Mouse (Mus musculus): ENCODE results near the gene Fndc5. TPM values are rescaled to one million over a fixed set of nuclear protein-coding genes. Genes with fewer than 3 reads are reported as not detected.

Fndc5 gene
- polyA plus RNA-seq, 1 experiment from 2014 or later = 2.2 TPM

DNA sequence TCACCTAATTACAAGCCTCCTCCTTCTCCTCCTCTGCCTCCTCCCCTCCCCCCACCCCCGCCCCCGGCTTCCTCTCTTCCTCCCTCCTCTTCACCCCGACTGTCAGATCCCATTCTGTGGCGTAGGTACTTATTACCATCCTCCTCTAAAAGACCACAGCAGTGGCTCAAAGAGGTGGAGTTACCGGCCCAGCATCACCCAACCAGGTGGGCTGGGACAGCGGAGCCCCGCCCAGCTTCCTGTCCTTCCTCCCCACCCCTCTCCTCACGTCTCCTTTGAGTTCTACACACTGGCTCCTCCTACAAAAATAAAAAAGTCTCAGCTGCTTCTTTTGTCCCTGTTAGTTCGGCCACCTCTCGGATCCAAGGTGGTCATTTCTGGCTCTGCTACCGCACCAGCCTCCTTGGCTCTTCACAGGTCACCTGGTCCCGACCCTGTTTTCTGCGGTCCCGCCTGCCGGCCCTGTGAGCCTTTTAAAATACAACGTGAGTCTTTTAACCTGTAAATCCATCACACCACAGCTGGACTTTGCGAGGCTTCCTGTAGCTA is 6.0 kb upstream of the Fndc5 start:
- H3K4me3 ChIP-seq (ENCODE audit: low read length) = peak overlapping the region; percentile 35
- H3K27me3 ChIP-seq (ENCODE audit: control insufficient read depth, insufficient read depth, low read depth, low read length) = peaks cover 10% of the 10 kb centered on the region
- peak overlapping the region; percentile 37 for H3K4me2 ChIP-seq (ENCODE audit: low read depth, low read length)
- no peaks in the 10 kb centered on the region for H3K9me3 ChIP-seq (ENCODE audit: control insufficient read depth, low read length)
- peak overlapping the region; percentile 46 for H3K9ac ChIP-seq (ENCODE audit: low read length)
- WGBS = 4% methylated on average over 17 of the region's 17 CpGs
- H3K4me1 ChIP-seq (replicated peaks; ENCODE audit: control insufficient read depth, insufficient read depth, low read length) = peaks cover 7% of the 10 kb centered on the region
- H3K36me3 ChIP-seq (ENCODE audit: control insufficient read depth, insufficient read depth, low read length) = no peaks in the 10 kb centered on the region
- 0 out of 2 replicates have a peak, but pooled peaks have one; percentile 23 for ATAC-seq (ENCODE audit: low read depth)
- no peak overlapping the region for H3K27ac ChIP-seq (ENCODE audit: low read length)

DNA sequence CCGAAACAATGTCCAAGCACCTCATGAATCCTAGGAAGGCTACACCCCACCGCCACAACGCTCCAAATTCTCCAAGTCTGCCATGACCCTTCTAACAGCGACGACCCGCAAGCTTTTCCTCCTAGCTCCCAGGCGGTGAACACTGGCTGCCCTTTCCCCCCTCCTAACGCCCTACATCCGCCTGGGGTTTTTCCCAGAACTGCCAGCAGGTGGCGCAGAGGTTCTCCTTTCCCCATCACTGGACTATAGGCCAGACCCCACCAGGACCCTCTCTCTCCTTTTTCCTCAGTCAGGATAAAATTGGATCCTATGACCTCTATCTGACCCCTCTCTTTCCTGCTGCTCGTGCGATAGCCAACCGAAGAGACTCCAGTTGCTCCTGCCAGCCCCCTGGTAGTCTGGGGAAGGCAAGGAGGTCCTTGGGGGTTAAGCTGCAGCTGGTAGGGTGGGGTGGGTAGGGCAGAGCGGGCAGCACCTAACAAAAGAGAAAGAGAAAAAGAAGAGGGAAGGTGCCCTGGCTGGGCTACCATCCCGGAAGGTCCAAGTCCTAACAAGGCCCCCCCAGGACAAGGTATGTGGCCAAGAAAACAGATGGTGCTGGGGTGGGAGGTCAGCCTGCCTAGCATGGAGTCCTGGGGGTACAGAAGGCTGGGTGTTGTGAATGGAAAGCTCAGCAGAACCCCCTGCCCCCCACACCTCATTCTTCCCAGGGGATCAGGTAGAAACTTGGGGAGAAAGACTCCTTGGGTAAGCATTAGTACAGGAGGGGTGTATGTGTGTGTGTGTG is 1.8 kb upstream of the Fndc5 start:
- H3K4me2 ChIP-seq (ENCODE audit: low read depth, low read length) = peak overlapping the region; percentile 31; the same call in 1 of the 2 replicates
- H3K27ac ChIP-seq (ENCODE audit: low read length) = no peak overlapping the region
- H3K9ac ChIP-seq (ENCODE audit: low read length) = no peak overlapping the region
- H3K4me1 ChIP-seq (replicated peaks; ENCODE audit: control insufficient read depth, insufficient read depth, low read length) = peaks cover 12% of the 10 kb centered on the region
- peaks cover 34% of the 10 kb centered on the region for H3K27me3 ChIP-seq (ENCODE audit: control insufficient read depth, insufficient read depth, low read depth, low read length)
- ATAC-seq (ENCODE audit: low read depth) = 0 out of 2 replicates have a peak, but pooled peaks have one; percentile 43
- no peaks in the 10 kb centered on the region for H3K36me3 ChIP-seq (ENCODE audit: control insufficient read depth, insufficient read depth, low read length)
- H3K4me3 ChIP-seq (ENCODE audit: low read length) = no peak overlapping the region
- 8% methylated on average over 15 of the region's 15 CpGs for WGBS
- no peaks in the 10 kb centered on the region for H3K9me3 ChIP-seq (ENCODE audit: control insufficient read depth, low read length)

GRCm38 (mm10) chr4:129135637-129136036 is 1.2 kb upstream of the Fndc5 start:
- Histone ChIP-seq H3K9ac (ENCODE audit: low read length) (no peak overlapping the region), H3K27ac (ENCODE audit: low read length) (no peak overlapping the region), H3K36me3 (ENCODE audit: control insufficient read depth, insufficient read depth, low read length) (no peaks in the 10 kb centered on the region), H3K9me3 (ENCODE audit: control insufficient read depth, low read length) (no peaks in the 10 kb centered on the region), H3K27me3 (ENCODE audit: control insufficient read depth, insufficient read depth, low read depth, low read length) (peaks cover 34% of the 10 kb centered on the region), H3K4me2 (ENCODE audit: low read depth, low read length) (no peak overlapping the region), H3K4me1 (replicated peaks; ENCODE audit: control insufficient read depth, insufficient read depth, low read length) (peaks cover 5% of the 10 kb centered on the region), H3K4me3 (ENCODE audit: low read length) (no peak overlapping the region)
- ATAC-seq (ENCODE audit: low read depth) = no peak
- 53% methylated on average over 2 of the region's 2 CpGs for whole genome bisulfite sequencing

- 38% methylated on average over 9 of the region's 9 CpGs for WGBS
- peak overlapping the region; percentile 61 for H3K4me3 ChIP-seq (ENCODE audit: low read length)
- H3K9ac ChIP-seq (ENCODE audit: low read length) = peak overlapping the region; percentile 68
- H3K36me3 ChIP-seq (ENCODE audit: control insufficient read depth, insufficient read depth, low read length) = no peaks in the 10 kb centered on the region
- ATAC-seq (ENCODE audit: low read depth) = no peak
- H3K4me2 ChIP-seq (ENCODE audit: low read depth, low read length) = peak overlapping the region; percentile 97
- no peak overlapping the region for H3K27ac ChIP-seq (ENCODE audit: low read length)
- H3K9me3 ChIP-seq (ENCODE audit: control insufficient read depth, low read length) = no peaks in the 10 kb centered on the region
- peaks cover 34% of the 10 kb centered on the region for H3K27me3 ChIP-seq (ENCODE audit: control insufficient read depth, insufficient read depth, low read depth, low read length)
- peaks cover 5% of the 10 kb centered on the region for H3K4me1 ChIP-seq (replicated peaks; ENCODE audit: control insufficient read depth, insufficient read depth, low read length)
Observed at GRCm38 (mm10) chr4:129136189-129136578, 615 bp upstream of the Fndc5 start.

- H3K9me3 ChIP-seq (ENCODE audit: control insufficient read depth, low read length) = no peaks in the 10 kb centered on the region
- H3K4me1 ChIP-seq (replicated peaks; ENCODE audit: control insufficient read depth, insufficient read depth, low read length) = peaks cover 5% of the 10 kb centered on the region
- peak overlapping the region; percentile 68 for H3K9ac ChIP-seq (ENCODE audit: low read length)
- H3K36me3 ChIP-seq (ENCODE audit: control insufficient read depth, insufficient read depth, low read length) = no peaks in the 10 kb centered on the region
- ATAC-seq (ENCODE audit: low read depth) = no peak
- peaks cover 34% of the 10 kb centered on the region for H3K27me3 ChIP-seq (ENCODE audit: control insufficient read depth, insufficient read depth, low read depth, low read length)
- 60% methylated on average over 14 of the region's 14 CpGs for WGBS
- H3K27ac ChIP-seq (ENCODE audit: low read length) = no peak overlapping the region
- peak overlapping the region; percentile 97 for H3K4me2 ChIP-seq (ENCODE audit: low read depth, low read length)
- peak overlapping the region; percentile 61 for H3K4me3 ChIP-seq (ENCODE audit: low read length)
Observed at GRCm38 (mm10) chr4:129137392-129138321, 858 bp downstream of the Fndc5 start.

DNA sequence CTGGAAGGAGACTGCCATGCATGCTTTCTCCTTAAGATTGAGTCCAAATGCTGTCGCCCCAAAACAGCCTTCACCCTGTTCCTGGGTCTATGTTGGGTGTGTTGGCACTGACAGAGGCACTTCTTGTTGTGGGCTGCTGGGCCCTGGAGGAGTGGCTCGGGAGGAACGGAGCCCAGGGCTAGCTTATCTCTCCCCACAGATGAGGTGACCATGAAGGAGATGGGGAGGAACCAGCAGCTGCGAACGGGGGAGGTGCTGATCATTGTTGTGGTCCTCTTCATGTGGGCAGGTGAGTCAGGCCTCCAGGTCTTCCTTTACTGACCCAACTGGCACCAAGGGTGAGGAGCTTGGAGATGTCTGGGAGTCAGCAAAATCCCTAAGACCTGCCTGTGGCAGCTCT is 2.8 kb downstream of the Fndc5 start:
- ATAC-seq (ENCODE audit: low read depth) = no peak

DNA sequence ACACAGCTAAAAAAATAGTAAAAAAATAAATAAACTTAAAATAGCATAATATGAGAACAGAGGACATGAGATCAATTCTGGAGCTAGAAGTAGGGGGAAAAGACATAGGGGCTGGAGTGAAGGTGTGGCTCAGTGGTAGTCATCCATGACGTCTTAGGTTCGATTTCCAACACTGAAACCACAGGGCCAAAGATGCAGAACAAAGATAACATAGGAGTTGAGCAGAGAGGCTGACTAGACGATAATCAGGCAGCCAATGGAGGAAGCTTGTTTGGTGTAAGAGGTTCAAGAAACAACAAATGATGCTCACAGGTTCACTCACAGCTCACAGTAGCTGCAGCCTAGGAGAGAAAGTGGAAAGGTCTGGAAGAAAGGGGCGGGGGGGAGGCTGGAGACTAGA is 4.0 kb downstream of the Fndc5 start:
- H3K27ac ChIP-seq (ENCODE audit: low read length) = no peak overlapping the region
- 66% methylated on average over 4 of the region's 4 CpGs for WGBS
- peaks cover 24% of the 10 kb centered on the region for H3K27me3 ChIP-seq (ENCODE audit: control insufficient read depth, insufficient read depth, low read depth, low read length)
- no peak overlapping the region for H3K4me2 ChIP-seq (ENCODE audit: low read depth, low read length)
- no peak for ATAC-seq (ENCODE audit: low read depth)
- H3K4me1 ChIP-seq (replicated peaks; ENCODE audit: control insufficient read depth, insufficient read depth, low read length) = peaks cover 7% of the 10 kb centered on the region
- H3K36me3 ChIP-seq (ENCODE audit: control insufficient read depth, insufficient read depth, low read length) = no peaks in the 10 kb centered on the region
- H3K9ac ChIP-seq (ENCODE audit: low read length) = no peak overlapping the region
- no peaks in the 10 kb centered on the region for H3K9me3 ChIP-seq (ENCODE audit: control insufficient read depth, low read length)
- no peak overlapping the region for H3K4me3 ChIP-seq (ENCODE audit: low read length)

More for the DNA sequence above, 2.8 kb downstream of the Fndc5 start:
- Histone ChIP-seq H3K9me3 (ENCODE audit: control insufficient read depth, low read length) (no peaks in the 10 kb centered on the region), H3K27me3 (ENCODE audit: control insufficient read depth, insufficient read depth, low read depth, low read length) (peaks cover 34% of the 10 kb centered on the region), H3K9ac (ENCODE audit: low read length) (no peak overlapping the region), H3K4me2 (ENCODE audit: low read depth, low read length) (no peak overlapping the region), H3K36me3 (ENCODE audit: control insufficient read depth, insufficient read depth, low read length) (no peaks in the 10 kb centered on the region), H3K4me1 (replicated peaks; ENCODE audit: control insufficient read depth, insufficient read depth, low read length) (peaks cover 6% of the 10 kb centered on the region), H3K4me3 (ENCODE audit: low read length) (no peak overlapping the region), H3K27ac (ENCODE audit: low read length) (no peak overlapping the region)
- 70% methylated on average over 5 of the region's 5 CpGs for WGBS

GRCm38 (mm10) chr4:129141560-129142438 is 5.0 kb downstream of the Fndc5 start:
- Histone ChIP-seq H3K4me3 (ENCODE audit: low read length) (no peak overlapping the region), H3K36me3 (ENCODE audit: control insufficient read depth, insufficient read depth, low read length) (no peaks in the 10 kb centered on the region), H3K27ac (ENCODE audit: low read length) (no peak overlapping the region), H3K4me2 (ENCODE audit: low read depth, low read length) (no peak overlapping the region), H3K9me3 (ENCODE audit: control insufficient read depth, low read length) (no peaks in the 10 kb centered on the region), H3K9ac (ENCODE audit: low read length) (no peak overlapping the region), H3K27me3 (ENCODE audit: control insufficient read depth, insufficient read depth, low read depth, low read length) (peaks cover 17% of the 10 kb centered on the region), H3K4me1 (replicated peaks; ENCODE audit: control insufficient read depth, insufficient read depth, low read length) (peaks cover 7% of the 10 kb centered on the region)
- ATAC-seq (ENCODE audit: low read depth) = 0 out of 2 replicates have a peak, but pooled peaks have one; percentile 17
- 68% methylated on average over 17 of the region's 17 CpGs for WGBS

All from lung, embryonic 16.5 days (tissue).